Mouse (Mus musculus) cerebellum, adult 2 months (tissue): ENCODE data around the gene Slc35f6. TPM values are rescaled to one million over a fixed set of nuclear protein-coding genes. Genes with fewer than 3 reads are reported as not detected.
A peak's percentile ranks its signal among the peaks of the same experiment; 100 is the strongest.

Source experiments
- DNase-seq, 2 experiments: peaks; one replicate each; pipeline ENCODE4 v3.0.0; 2021
- H3K27ac ChIP-seq: fragments of 200-500 bp; 2 replicates; pipeline ENCODE4 v1.5.1; 2012; ENCODE audit warnings: low read length, control low read depth, inconsistent platforms; ENCODE audit not compliant: insufficient read depth
- H3K27me3 ChIP-seq: fragments of 200-500 bp; 2 replicates; pipeline ENCODE4 v1.6.1; 2012; ENCODE audit warnings: inconsistent platforms, mild to moderate bottlenecking, low read length, moderate library complexity; ENCODE audit not compliant: control insufficient read depth, insufficient read depth
- H3K4me1 ChIP-seq: fragments of 200-500 bp; 2 replicates; pipeline ENCODE4 v1.6.1; 2011; ENCODE audit warnings: low read length; ENCODE audit not compliant: control insufficient read depth, insufficient read depth
- H3K4me3 ChIP-seq: fragments of 200-500 bp; replicated peaks from 2 replicates; pipeline ENCODE3; 2011; ENCODE audit warnings: mild to moderate bottlenecking, low read depth, low read length, control low read depth; ENCODE audit not compliant: insufficient read depth
- CTCF ChIP-seq: fragments of 200-500 bp; IDR thresholded peaks from 2 replicates; pipeline ENCODE4 v1.5.1; 2011; ENCODE audit warnings: low read depth, mild to moderate bottlenecking, control low read depth, low read length, moderate library complexity, borderline replicate concordance; ENCODE audit not compliant: insufficient read depth
- POLR2A ChIP-seq: fragments of 200-500 bp; IDR thresholded peaks from 2 replicates; pipeline ENCODE4 v1.6.1; 2011; ENCODE audit warnings: low read length, control low read depth, borderline replicate concordance; ENCODE audit not compliant: insufficient read depth
- WGBS: fragments of 180-500 bp; shearing (Covaris S2); methylation state at CpG from one replicate; pipeline ENCODE4 v1.1.7; 2018; 5-methylcytosine and 5-hydroxymethylcytosine counted together
- polyA plus RNA-seq: library from polyadenylated mRNA; depleted of rRNA; stranded (reverse); fragments of >200 nt; gene quantifications from 2 replicates; pipeline ENCODE4 v1.2.3, GENCODE M21; 2012

The Slc35f6 gene
- polyA plus RNA-seq, 1 experiment, result 57.1 TPM

DNA sequence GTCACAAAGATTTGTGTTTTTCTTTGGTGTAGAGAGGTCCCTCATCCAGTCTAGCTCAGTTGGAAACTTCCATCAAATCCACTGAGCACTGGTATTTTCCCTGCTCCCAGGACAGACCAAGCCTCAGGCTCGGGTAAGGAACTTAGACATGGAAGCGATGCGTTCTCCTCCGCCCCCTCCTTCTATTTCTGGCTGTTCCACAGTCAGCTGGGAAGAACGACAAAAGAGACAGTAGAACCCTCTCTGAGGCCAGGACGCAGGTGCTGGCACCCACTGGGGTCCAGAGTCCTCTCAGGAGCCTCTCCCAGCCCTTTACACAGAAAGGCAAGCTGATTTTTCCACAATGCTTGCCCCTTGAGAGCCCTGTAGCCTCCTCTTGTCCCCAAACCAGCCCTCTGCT, 17.3 kb upstream of the Slc35f6 start:
- Histone ChIP-seq H3K4me1 (no peaks in the 10 kb centered on the region), H3K4me3 (no peak overlapping the region), H3K27ac (no peak overlapping the region), H3K27me3 (no peaks in the 10 kb centered on the region)
- TF ChIP-seq CTCF, result no peak
- TF ChIP-seq POLR2A, result no peak
- WGBS, result 52% methylated on average over 6 of the region's 6 CpGs
- DNase-seq, result no peak

- TF ChIP-seq CTCF (no peak), POLR2A (no peak)
Observed at GRCm38 (mm10) chr5:30632134-30632533, 15.6 kb upstream of the Slc35f6 start.

GRCm38 (mm10) chr5:30636994-30637393, 10.7 kb upstream of the Slc35f6 start:
- H3K27ac ChIP-seq, result no peak overlapping the region
- no peaks in the 10 kb centered on the region; the same call in 1 of the 2 replicates for H3K27me3 ChIP-seq
- TF ChIP-seq POLR2A (no peak), CTCF (no peak)
- WGBS, result 55% methylated on average over 7 of the region's 7 CpGs
- H3K4me3 ChIP-seq, result no peak overlapping the region
- no peaks in the 10 kb centered on the region for H3K4me1 ChIP-seq
- DNase-seq, result no peak

More at GRCm38 (mm10) chr5:30632134-30632533, 15.6 kb upstream of the Slc35f6 start:
- Histone ChIP-seq H3K4me3 (no peak overlapping the region), H3K27me3 (no peaks in the 10 kb centered on the region), H3K4me1 (no peaks in the 10 kb centered on the region), H3K27ac (no peak overlapping the region)
- DNase-seq, result no peak
- WGBS, result 91% methylated on average over 1 of the region's 1 CpGs

GRCm38 (mm10) chr5:30638041-30638440, 9.7 kb upstream of the Slc35f6 start:
- H3K4me1 ChIP-seq, result no peaks in the 10 kb centered on the region
- H3K4me3 ChIP-seq, result no peak overlapping the region
- no peaks in the 10 kb centered on the region; the same call in 1 of the 2 replicates for H3K27me3 ChIP-seq
- 3% methylated on average over 6 of the region's 6 CpGs for WGBS
- peak; percentile 76 to 84 for DNase-seq
- TF ChIP-seq CTCF, result peak; percentile 94
- no peak for TF ChIP-seq POLR2A
- H3K27ac ChIP-seq, result no peak overlapping the region

- H3K4me3 ChIP-seq, result no peak overlapping the region
- H3K27ac ChIP-seq, result no peak overlapping the region
- no peaks in the 10 kb centered on the region; the same call in 1 of the 2 replicates for H3K27me3 ChIP-seq
- TF ChIP-seq CTCF, result no peak
- H3K4me1 ChIP-seq, result 0 out of 2 replicates have a peak, but pooled peaks cover under 1% of the 10 kb centered on the region
- WGBS, result 65% methylated on average over 5 of the region's 5 CpGs
- no peak for DNase-seq
Observed at GRCm38 (mm10) chr5:30643477-30644179, 4.1 kb upstream of the Slc35f6 start.

- 52% methylated on average over 2 of the region's 2 CpGs for WGBS
- no peak overlapping the region for H3K27ac ChIP-seq
- H3K27me3 ChIP-seq, result no peaks in the 10 kb centered on the region; the same call in 1 of the 2 replicates
- H3K4me3 ChIP-seq, result no peak overlapping the region
- TF ChIP-seq CTCF, result no peak
- no peak for DNase-seq
- peaks cover 12% of the 10 kb centered on the region for H3K4me1 ChIP-seq
Observed at GRCm38 (mm10) chr5:30646036-30646435, 1.7 kb upstream of the Slc35f6 start.

GRCm38 (mm10) chr5:30647396-30647795, 337 bp upstream of the Slc35f6 start:
- no peak for DNase-seq
- WGBS, result under 1% methylated on average over 9 of the region's 9 CpGs
- H3K4me3 ChIP-seq, result peak overlapping the region; percentile 99
- TF ChIP-seq CTCF, result no peak
- TF ChIP-seq POLR2A, result no peak
- H3K4me1 ChIP-seq, result peaks cover 15% of the 10 kb centered on the region
- peak overlapping the region; percentile 75 for H3K27ac ChIP-seq
- H3K27me3 ChIP-seq, result no peaks in the 10 kb centered on the region

DNA sequence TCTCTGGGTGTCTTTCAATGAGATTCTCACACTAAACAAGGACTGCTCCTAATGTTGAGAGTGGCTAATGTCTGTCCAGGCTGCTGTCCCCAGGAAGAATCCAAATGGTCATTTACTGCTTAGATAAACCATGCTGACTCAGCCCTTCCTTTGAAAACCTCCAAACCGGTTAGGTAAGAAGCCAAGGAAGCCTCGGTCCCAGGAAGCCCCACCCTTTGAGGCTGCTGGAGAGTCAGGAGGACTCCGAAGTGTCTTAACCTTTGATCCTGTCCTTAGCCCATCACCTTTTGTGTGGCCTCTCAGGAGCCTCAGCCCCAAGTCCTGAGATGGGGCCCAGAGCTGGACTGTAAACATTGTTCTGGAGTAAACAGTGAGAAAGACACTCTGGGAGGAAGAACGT, 1.8 kb downstream of the Slc35f6 start:
- H3K4me3 ChIP-seq, result no peak overlapping the region
- H3K4me1 ChIP-seq, result peaks cover 15% of the 10 kb centered on the region
- no peak for TF ChIP-seq CTCF
- TF ChIP-seq POLR2A, result no peak
- DNase-seq, result no peak
- H3K27me3 ChIP-seq, result no peaks in the 10 kb centered on the region
- H3K27ac ChIP-seq, result no peak overlapping the region
- 79% methylated on average over 4 of the region's 4 CpGs for WGBS
